Mouse (Mus musculus) liver, embryonic 14.5 days (tissue): ENCODE results near the gene Cldnd1. TPM values are rescaled to one million over a fixed set of nuclear protein-coding genes. Genes with fewer than 3 reads are reported as not detected.

Source experiments
- ATAC-seq: fragments of 200-750 bp; cut with Nextera tagmentation; 2 replicates; pipeline ENCODE4 v1.8.0; 2017; ENCODE audit warnings: moderate number of reproducible peaks, mild to moderate bottlenecking, moderate library complexity; ENCODE audit not compliant: insufficient read depth
- DNase-seq, 3 experiments: peaks; one replicate each; pipeline ENCODE4 v3.0.0-alpha.2; 2012 to 2013; ENCODE audit warnings: low read depth in 3 of 3, low spot score in 3 of 3
- H3K27ac ChIP-seq: fragments of 300-500 bp; sonication (generic); 2 replicates; pipeline ENCODE4 v1.5.1; 2014; ENCODE audit warnings: moderate library complexity, mild to moderate bottlenecking, control low read depth, inconsistent platforms
- H3K27me3 ChIP-seq: fragments of 300-500 bp; sonication (generic); 2 replicates; pipeline ENCODE4 v1.6.1; 2014; ENCODE audit warnings: mild to moderate bottlenecking, low read length, moderate library complexity; ENCODE audit not compliant: control insufficient read depth, insufficient read depth
- H3K36me3 ChIP-seq: fragments of 300-500 bp; sonication (generic); replicated peaks from 2 replicates; pipeline ENCODE4 v1.6.1; 2014; ENCODE audit warnings: low read depth; ENCODE audit not compliant: control insufficient read depth, insufficient read depth
- H3K4me1 ChIP-seq, 2 experiments: fragments of 200-500 bp in 1 of 2; fragments of 300-500 bp in 1 of 2; sonication (generic) in 1 of 2; replicated peaks; 2 replicates each; pipeline ENCODE4 v1.6.1; 2012 to 2014; ENCODE audit warnings: antibody characterized with exemption in 1 of 2, inconsistent platforms in 1 of 2, low read length in 1 of 2; ENCODE audit not compliant: control insufficient read depth in 2 of 2, insufficient read depth in 2 of 2
- H3K4me2 ChIP-seq: fragments of 300-500 bp; sonication (generic); 2 replicates; pipeline ENCODE4 v1.6.1; 2014; ENCODE audit warnings: low read depth, mild to moderate bottlenecking, control low read depth, moderate library complexity
- H3K4me3 ChIP-seq, 2 experiments: fragments of 200-500 bp in 1 of 2; fragments of 300-500 bp in 1 of 2; sonication (generic) in 1 of 2; 2 replicates each; pipeline ENCODE4 v1.5.1; 2012 to 2014; ENCODE audit warnings: low read depth in 2 of 2, low read length in 2 of 2, mild to moderate bottlenecking in 2 of 2, control low read depth in 1 of 2, inconsistent platforms in 1 of 2, moderate library complexity in 1 of 2; ENCODE audit not compliant: insufficient read depth in 1 of 2
- H3K9ac ChIP-seq: fragments of 300-500 bp; sonication (generic); replicated peaks from 2 replicates; pipeline ENCODE4 v1.6.1; 2014; ENCODE audit warnings: mild to moderate bottlenecking, control low read depth, moderate library complexity
- H3K9me3 ChIP-seq: fragments of 300-500 bp; sonication (generic); 2 replicates; pipeline ENCODE4 v1.6.1; 2016; ENCODE audit warnings: low read length, mixed read lengths; ENCODE audit not compliant: control insufficient read depth
- CTCF ChIP-seq: IDR thresholded peaks from 2 replicates; pipeline ENCODE4 v1.5.1; 2016; ENCODE audit warnings: antibody characterized with exemption, low read depth, control low read depth
- EP300 ChIP-seq: IDR thresholded peaks from 2 replicates; pipeline ENCODE4 v1.6.1; 2016; ENCODE audit warnings: antibody characterized with exemption, low read depth
- WGBS: fragments of 180-500 bp; shearing (Covaris S2); extraction: QIAGEN DNeasy Blood & Tissue Kit; methylation state at CpG from one replicate; pipeline ENCODE4 v1.1.7; 2014; ENCODE audit not compliant: insufficient replicate concordance; 5-methylcytosine and 5-hydroxymethylcytosine counted together
- polyA plus RNA-seq, 2 experiments: library from polyadenylated mRNA; depleted of rRNA in 1 of 2; stranded (reverse) in 1 of 2; unstranded in 1 of 2; fragments of >200 nt; fragmentation: Nextera tagmentation in 1 of 2; extraction: Ambion mirVana in 1 of 2; gene quantifications; 2 replicates each; pipeline versions ENCODE4 v1.2.1 to v1.2.3; 2012 to 2014

Cldnd1 gene
- polyA plus RNA-seq, 2 experiments: 15.4 to 31.5 TPM

DNA sequence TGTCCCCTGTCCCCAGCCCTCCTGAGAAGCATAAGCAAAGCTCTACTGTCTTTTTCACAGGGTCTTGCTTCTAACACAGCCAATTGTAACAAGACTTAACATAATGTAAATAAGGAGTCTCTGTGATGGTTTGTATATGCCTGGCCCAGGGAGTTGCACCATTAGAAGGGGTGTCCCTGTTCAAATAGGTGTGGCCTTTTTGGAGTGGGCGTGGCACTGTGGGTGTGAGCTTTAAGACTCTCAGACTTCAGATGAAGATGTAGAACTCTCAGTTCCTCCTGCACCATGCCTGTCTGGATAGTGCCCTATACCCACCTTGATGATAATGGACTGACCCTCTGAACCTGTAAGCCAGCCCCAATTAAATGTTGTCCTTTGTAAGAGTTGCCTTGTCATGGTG, 11.1 kb downstream of the Cldnd1 start:
- TF ChIP-seq EP300 (no peak), CTCF (no peak)
- 41% methylated on average over 1 of the region's 1 CpGs for WGBS
- Histone ChIP-seq H3K27ac (no peak overlapping the region), H3K4me2 (no peak overlapping the region), H3K4me1 (peaks cover 0 to 6% of the 10 kb centered on the region in 2 experiments; a peak in 3 of 4 replicates), H3K9me3 (no peaks in the 10 kb centered on the region), H3K27me3 (no peaks in the 10 kb centered on the region), H3K4me3 (no peak overlapping the region), H3K9ac (no peak overlapping the region), H3K36me3 (peaks cover 3% of the 10 kb centered on the region)
- ATAC-seq (peak; percentile 58; the same call in 1 of the 2 replicates), DNase-seq (peak in 2 of 3 experiments; percentile 11 to 19)

DNA sequence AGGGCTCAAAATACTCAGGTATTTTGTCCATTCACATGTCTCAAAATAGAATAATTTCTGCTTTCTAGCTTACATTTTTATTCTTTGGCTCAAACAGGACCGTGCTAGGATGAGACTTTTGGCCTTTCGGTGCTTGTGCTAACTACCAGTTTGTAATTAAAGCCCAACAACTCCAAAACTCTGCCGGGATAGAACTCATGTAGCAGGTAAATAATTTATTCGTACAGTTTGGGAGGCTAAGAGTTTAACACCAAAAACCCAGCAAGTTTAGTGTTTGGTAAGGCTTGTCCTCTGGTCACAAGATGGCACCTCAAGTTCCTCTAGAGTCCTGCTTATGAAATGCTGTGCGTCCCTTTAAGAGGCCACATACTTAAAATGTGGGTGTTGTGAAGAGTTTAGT, 13.0 kb downstream of the Cldnd1 start:
- Histone ChIP-seq H3K9me3 (no peaks in the 10 kb centered on the region), H3K27ac (no peak overlapping the region), H3K27me3 (no peaks in the 10 kb centered on the region), H3K9ac (no peak overlapping the region), H3K4me3 (no peak overlapping the region), H3K4me1 (peaks cover 0 to 6% of the 10 kb centered on the region in 2 experiments; a peak in 3 of 4 replicates), H3K4me2 (no peak overlapping the region), H3K36me3 (no peaks in the 10 kb centered on the region)
- no peak for DNase-seq
- no peak for ATAC-seq
- 74% methylated on average over 5 of the region's 5 CpGs for WGBS
- TF ChIP-seq CTCF (no peak), EP300 (no peak)

DNA sequence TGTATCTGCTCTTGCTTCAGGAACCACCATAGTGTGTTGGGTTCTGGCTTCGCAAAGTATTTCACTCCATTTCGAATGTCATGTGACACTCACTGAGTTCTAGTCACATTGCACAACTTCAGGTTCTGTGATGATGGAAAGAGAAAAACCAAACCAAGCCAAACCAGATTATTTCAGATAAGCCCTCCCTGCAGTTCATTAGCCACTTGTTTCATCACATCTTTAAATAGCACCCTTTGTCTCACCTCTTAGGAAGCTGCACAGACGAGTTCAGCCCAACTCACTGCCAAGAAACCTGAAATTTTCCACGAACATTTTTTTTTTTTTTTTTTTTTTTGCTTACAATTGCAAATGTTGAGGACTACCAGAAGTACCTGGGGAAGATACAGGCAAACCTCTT, 19.0 kb downstream of the Cldnd1 start:
- Histone ChIP-seq H3K4me3 (no peak overlapping the region), H3K4me1 (no peaks in the 10 kb centered on the region), H3K9ac (no peak overlapping the region), H3K4me2 (no peak overlapping the region), H3K9me3 (no peaks in the 10 kb centered on the region), H3K36me3 (no peaks in the 10 kb centered on the region), H3K27me3 (no peaks in the 10 kb centered on the region), H3K27ac (no peak overlapping the region)
- no peak for DNase-seq
- 55% methylated on average over 4 of the region's 4 CpGs for WGBS
- no peak for TF ChIP-seq CTCF
- TF ChIP-seq EP300: no peak
- ATAC-seq: no peak

DNA sequence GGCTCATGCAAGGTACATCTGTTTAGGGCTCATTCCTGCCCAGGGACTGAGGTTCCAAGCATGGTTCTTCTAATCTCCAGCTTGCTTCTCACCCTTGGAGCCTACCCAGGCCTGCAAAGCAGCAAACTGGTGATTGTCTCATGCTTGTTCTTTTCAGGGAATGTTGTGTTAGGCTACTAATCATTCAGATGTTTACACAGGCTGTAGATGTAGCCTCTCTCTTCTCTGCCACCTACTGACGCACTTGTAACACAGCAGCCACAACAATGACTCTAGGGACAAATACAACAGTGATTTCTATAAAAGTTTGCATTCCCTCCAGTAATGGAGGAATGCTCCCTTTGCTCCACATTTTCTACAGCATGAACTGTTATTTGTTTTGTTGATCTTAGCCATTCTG, 23.6 kb downstream of the Cldnd1 start:
- Histone ChIP-seq H3K4me2 (no peak overlapping the region), H3K4me1 (no peaks in the 10 kb centered on the region), H3K27me3 (no peaks in the 10 kb centered on the region), H3K9ac (no peak overlapping the region), H3K4me3 (no peak overlapping the region), H3K27ac (no peak overlapping the region), H3K9me3 (no peaks in the 10 kb centered on the region), H3K36me3 (no peaks in the 10 kb centered on the region)
- no peak for TF ChIP-seq EP300
- TF ChIP-seq CTCF: peak; percentile 57
- 33% methylated on average over 1 of the region's 1 CpGs for WGBS
- no peak for DNase-seq
- ATAC-seq: no peak

DNA sequence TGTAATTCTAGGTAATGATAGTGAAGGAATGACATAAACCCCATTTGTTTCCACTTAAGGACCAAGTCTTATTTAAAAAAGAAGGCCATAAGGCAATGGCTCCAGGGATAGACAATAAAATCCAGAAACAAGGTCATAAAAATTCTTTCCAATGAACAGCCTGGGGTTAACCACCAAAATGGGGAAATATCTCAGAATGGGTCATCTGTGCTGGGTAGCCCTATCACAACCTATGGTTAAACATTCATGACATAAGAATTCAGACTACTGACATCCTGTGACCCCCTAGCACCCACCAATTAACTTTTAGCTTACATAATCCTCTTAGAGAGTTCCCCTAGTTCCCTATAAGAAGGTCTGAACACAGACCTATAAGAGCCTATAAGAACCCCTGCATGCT, 28.5 kb downstream of the Cldnd1 start:
- Histone ChIP-seq H3K27ac (no peak overlapping the region), H3K9ac (no peak overlapping the region), H3K4me1 (no peaks in the 10 kb centered on the region), H3K9me3 (no peaks in the 10 kb centered on the region), H3K27me3 (no peaks in the 10 kb centered on the region), H3K4me3 (no peak overlapping the region), H3K36me3 (no peaks in the 10 kb centered on the region), H3K4me2 (no peak overlapping the region)
- no peak for ATAC-seq
- no peak for DNase-seq
- TF ChIP-seq CTCF (no peak), EP300 (no peak)
